Mouse (Mus musculus): ENCODE data around the gene Ier5. TPM values are rescaled to one million over a fixed set of nuclear protein-coding genes. Genes with fewer than 3 reads are reported as not detected.

The Ier5 gene
- total and polyA plus RNA-seq, 2 experiments = 2.6 to 2.8 TPM

GRCm38 (mm10) chr1:155059505-155059904, 39.9 kb downstream of the Ier5 start:
- Histone ChIP-seq H3K4me1 (ENCODE audit: control insufficient read depth, insufficient read depth, low read length) (peaks cover 6% of the 10 kb centered on the region; the same call in 1 of the 2 replicates), H3K79me2 (ENCODE audit: control insufficient read depth, insufficient read depth, low read length) (no peaks in the 10 kb centered on the region), H3K36me3 (ENCODE audit: control insufficient read depth, insufficient read depth, low read length) (no peaks in the 10 kb centered on the region), H3K27ac (replicated peaks; ENCODE audit: insufficient read depth, low read depth, low read length) (no peak overlapping the region), H3K4me3 (ENCODE audit: insufficient read depth, low read depth, low read length) (no peak overlapping the region), H3K27me3 (ENCODE audit: control insufficient read depth, insufficient read depth, low read length) (no peaks in the 10 kb centered on the region), H3K9ac (ENCODE audit: low read depth, low read length) (no peak overlapping the region)
- 66% methylated on average over 14 of the region's 14 CpGs for WGBS
- TF ChIP-seq POLR2A (IDR thresholded peaks at IDR 0.05; ENCODE audit: extremely low read depth, insufficient read depth, low read length) = no peak
- no peak for TF ChIP-seq CTCF (IDR thresholded peaks at IDR 0.05; ENCODE audit: low read depth, low read length)
- no peak for DNase-seq (ENCODE audit: extremely low read depth, low read depth, low spot score)

GRCm38 (mm10) chr1:155058099-155059012, 41.1 kb downstream of the Ier5 start:
- no peaks in the 10 kb centered on the region for H3K27me3 ChIP-seq (ENCODE audit: control insufficient read depth, insufficient read depth, low read length)
- H3K9ac ChIP-seq (ENCODE audit: low read depth, low read length) = no peak overlapping the region
- DNase-seq (ENCODE audit: extremely low read depth, low read depth, low spot score) = no peak
- no peaks in the 10 kb centered on the region for H3K4me1 ChIP-seq (ENCODE audit: control insufficient read depth, insufficient read depth, low read length)
- no peaks in the 10 kb centered on the region for H3K79me2 ChIP-seq (ENCODE audit: control insufficient read depth, insufficient read depth, low read length)
- no peak for TF ChIP-seq POLR2A (IDR thresholded peaks at IDR 0.05; ENCODE audit: extremely low read depth, insufficient read depth, low read length)
- no peak for TF ChIP-seq CTCF (IDR thresholded peaks at IDR 0.05; ENCODE audit: low read depth, low read length)
- H3K27ac ChIP-seq (replicated peaks; ENCODE audit: insufficient read depth, low read depth, low read length) = no peak overlapping the region
- H3K36me3 ChIP-seq (ENCODE audit: control insufficient read depth, insufficient read depth, low read length) = no peaks in the 10 kb centered on the region
- H3K4me3 ChIP-seq (ENCODE audit: insufficient read depth, low read depth, low read length) = no peak overlapping the region
- 81% methylated on average over 6 of the region's 6 CpGs for WGBS

GRCm38 (mm10) chr1:155056166-155056565, 43.3 kb downstream of the Ier5 start:
- H3K27ac ChIP-seq (replicated peaks; ENCODE audit: insufficient read depth, low read depth, low read length) = no peak overlapping the region
- no peaks in the 10 kb centered on the region for H3K4me1 ChIP-seq (ENCODE audit: control insufficient read depth, insufficient read depth, low read length)
- no peaks in the 10 kb centered on the region for H3K36me3 ChIP-seq (ENCODE audit: control insufficient read depth, insufficient read depth, low read length)
- no peaks in the 10 kb centered on the region for H3K27me3 ChIP-seq (ENCODE audit: control insufficient read depth, insufficient read depth, low read length)
- no peak for DNase-seq (ENCODE audit: extremely low read depth, low read depth, low spot score)
- H3K9ac ChIP-seq (ENCODE audit: low read depth, low read length) = no peak overlapping the region
- WGBS = 97% methylated on average over 1 of the region's 1 CpGs
- no peak overlapping the region for H3K4me3 ChIP-seq (ENCODE audit: insufficient read depth, low read depth, low read length)
- H3K79me2 ChIP-seq (ENCODE audit: control insufficient read depth, insufficient read depth, low read length) = no peaks in the 10 kb centered on the region
- TF ChIP-seq CTCF (IDR thresholded peaks at IDR 0.05; ENCODE audit: low read depth, low read length) = no peak
- TF ChIP-seq POLR2A (IDR thresholded peaks at IDR 0.05; ENCODE audit: extremely low read depth, insufficient read depth, low read length) = no peak

- no peak for DNase-seq (ENCODE audit: extremely low read depth, low read depth, low spot score)
- no peak for TF ChIP-seq CTCF (IDR thresholded peaks at IDR 0.05; ENCODE audit: low read depth, low read length)
- no peak for TF ChIP-seq POLR2A (IDR thresholded peaks at IDR 0.05; ENCODE audit: extremely low read depth, insufficient read depth, low read length)
- no peaks in the 10 kb centered on the region for H3K4me1 ChIP-seq (ENCODE audit: control insufficient read depth, insufficient read depth, low read length)
- WGBS = 78% methylated on average over 3 of the region's 3 CpGs
- H3K9ac ChIP-seq (ENCODE audit: low read depth, low read length) = no peak overlapping the region
- no peak overlapping the region for H3K4me3 ChIP-seq (ENCODE audit: insufficient read depth, low read depth, low read length)
- no peak overlapping the region for H3K27ac ChIP-seq (replicated peaks; ENCODE audit: insufficient read depth, low read depth, low read length)
- no peaks in the 10 kb centered on the region for H3K27me3 ChIP-seq (ENCODE audit: control insufficient read depth, insufficient read depth, low read length)
- H3K36me3 ChIP-seq (ENCODE audit: control insufficient read depth, insufficient read depth, low read length) = no peaks in the 10 kb centered on the region
- H3K79me2 ChIP-seq (ENCODE audit: control insufficient read depth, insufficient read depth, low read length) = no peaks in the 10 kb centered on the region
Observed at GRCm38 (mm10) chr1:155055041-155055440, 44.4 kb downstream of the Ier5 start.

GRCm38 (mm10) chr1:155054366-155054965, 45.0 kb downstream of the Ier5 start:
- Histone ChIP-seq H3K27ac (replicated peaks; ENCODE audit: insufficient read depth, low read depth, low read length) (no peak overlapping the region), H3K9ac (ENCODE audit: low read depth, low read length) (no peak overlapping the region)

More at GRCm38 (mm10) chr1:155054366-155054965, 45.0 kb downstream of the Ier5 start:
- DNase-seq (ENCODE audit: extremely low read depth, low read depth, low spot score) = no peak
- no peaks in the 10 kb centered on the region for H3K27me3 ChIP-seq (ENCODE audit: control insufficient read depth, insufficient read depth, low read length)
- no peaks in the 10 kb centered on the region for H3K36me3 ChIP-seq (ENCODE audit: control insufficient read depth, insufficient read depth, low read length)
- H3K79me2 ChIP-seq (ENCODE audit: control insufficient read depth, insufficient read depth, low read length) = no peaks in the 10 kb centered on the region
- no peaks in the 10 kb centered on the region for H3K4me1 ChIP-seq (ENCODE audit: control insufficient read depth, insufficient read depth, low read length)
- TF ChIP-seq POLR2A (IDR thresholded peaks at IDR 0.05; ENCODE audit: extremely low read depth, insufficient read depth, low read length) (no peak), CTCF (IDR thresholded peaks at IDR 0.05; ENCODE audit: low read depth, low read length) (no peak)
- no peak overlapping the region for H3K4me3 ChIP-seq (ENCODE audit: insufficient read depth, low read depth, low read length)
- 48% methylated on average over 6 of the region's 6 CpGs for WGBS

All from liver, adult 2 months (tissue).